Mouse (Mus musculus) liver, embryonic 14.5 days (tissue): Measurements from ENCODE around the gene Trim30b.
"Not testable (repeated sequence)": the region's sequence is repeated elsewhere in the genome, so short reads cannot be mapped to it uniquely, and the experiment has no call there.

Experiments
- CTCF ChIP-seq: IDR thresholded peaks from 2 replicates; pipeline ENCODE4 v1.5.1; 2016; ENCODE audit warnings: antibody characterized with exemption, low read depth, control low read depth
- EP300 ChIP-seq: IDR thresholded peaks from 2 replicates; pipeline ENCODE4 v1.6.1; 2016; ENCODE audit warnings: antibody characterized with exemption, low read depth

DNA sequence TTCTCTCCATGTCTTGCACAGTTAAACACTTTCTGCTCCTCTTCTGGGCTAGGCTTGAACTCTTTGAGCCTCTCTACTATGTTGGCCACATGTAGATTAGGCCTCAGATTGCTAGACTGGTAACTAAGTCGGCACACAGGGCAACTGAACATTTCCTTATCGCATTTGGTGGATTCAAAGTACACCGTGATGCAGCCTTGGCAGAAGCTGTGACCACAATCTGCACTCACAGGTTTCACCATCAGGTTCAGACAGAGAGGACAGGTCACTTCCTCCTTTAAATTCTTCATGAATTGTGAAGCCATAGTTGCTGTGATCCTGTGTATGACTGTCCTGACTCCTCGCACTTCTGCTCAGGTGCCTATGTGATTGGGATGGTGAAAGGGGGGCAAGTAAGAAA, 21.6 kb downstream of the Trim30b start:
- not testable (repeated sequence) for TF ChIP-seq EP300, CTCF
